Mouse (Mus musculus): ENCODE measurements at regions not wholly inside any gene's neighbourhood (a gene's known extent, or its start where the extent isn't known, plus 50 kb on each side); places are given as distances from the start of the nearest gene placed in this dataset.

DNA sequence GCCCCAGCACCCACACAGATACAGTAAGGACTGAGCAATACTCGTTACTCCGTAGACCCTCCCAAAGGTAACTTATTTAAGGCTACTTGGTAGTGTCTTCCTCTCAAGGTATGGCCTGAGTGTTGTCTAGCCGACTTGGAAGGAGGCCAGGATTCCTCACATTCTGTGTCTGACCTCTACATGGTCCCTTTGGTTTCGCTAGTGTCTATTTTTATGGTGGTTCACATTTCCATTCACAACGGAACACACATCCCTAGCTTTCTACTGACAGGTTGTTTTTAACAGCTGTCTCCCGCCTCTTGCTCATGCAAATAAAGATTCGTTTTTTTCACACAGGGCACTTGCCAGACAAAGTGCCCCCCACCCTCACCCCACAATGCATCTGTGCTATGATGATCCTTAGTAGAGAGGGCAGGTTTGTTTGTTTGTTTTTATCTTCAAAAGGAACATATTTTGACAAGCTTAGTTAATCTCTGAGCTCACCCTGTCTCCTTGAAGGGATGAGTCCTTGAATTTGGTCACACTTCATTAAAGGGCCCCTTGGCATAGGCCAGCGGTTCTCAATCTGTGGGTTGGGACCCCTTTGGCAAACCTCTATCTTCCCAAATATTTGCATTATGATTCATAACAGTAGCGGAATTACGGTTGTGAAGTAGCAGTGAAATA lies 52.7 kb downstream of the Phlda1 start:
- in situ Hi-C loops (cut with MboI, MseI): no loop called here

DNA sequence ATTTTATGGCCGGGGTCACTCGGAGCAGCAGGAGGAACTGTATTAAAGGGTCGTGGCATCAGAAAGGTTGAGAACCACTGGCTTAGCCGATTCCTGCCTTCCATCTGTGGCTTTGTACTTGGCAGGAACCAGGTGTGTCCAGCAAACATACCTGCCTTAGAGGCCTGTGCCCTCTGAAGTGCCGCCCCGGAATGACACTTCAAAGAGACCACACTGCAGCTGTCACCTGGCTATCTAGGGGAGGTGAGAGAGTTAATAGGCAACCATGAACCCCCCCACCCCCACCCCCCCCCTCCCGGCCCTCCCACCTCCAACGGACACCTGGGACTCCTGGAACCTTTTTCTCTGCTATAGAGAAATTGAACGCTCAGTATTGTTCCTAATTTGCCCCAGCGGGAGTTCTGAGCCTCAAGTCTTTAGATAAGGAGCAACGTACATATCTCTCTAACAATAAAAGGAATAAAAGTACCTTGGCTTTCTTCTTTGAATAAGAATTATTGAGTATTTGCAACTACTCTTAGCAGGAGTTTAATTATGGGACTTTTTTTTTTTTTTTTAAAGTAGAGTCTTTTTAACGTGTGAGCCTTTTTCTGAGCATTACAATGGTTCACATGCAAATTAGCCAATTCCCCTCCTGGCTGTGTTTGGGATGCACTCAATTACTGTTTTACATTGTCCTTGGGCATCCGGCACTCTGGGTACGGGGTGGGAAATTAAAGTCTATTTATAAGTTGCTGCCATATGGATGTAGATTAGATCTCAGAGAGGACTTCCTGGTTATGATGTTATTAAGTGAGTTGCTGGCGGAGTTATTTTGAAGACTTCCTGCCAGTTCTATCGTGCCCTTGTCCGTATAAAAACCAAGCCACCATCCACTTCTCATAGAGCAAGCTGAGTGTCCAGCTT lies 53.5 kb downstream of the Phlda1 start:
- in situ Hi-C loops (cut with MboI, MseI): no loop called here

DNA sequence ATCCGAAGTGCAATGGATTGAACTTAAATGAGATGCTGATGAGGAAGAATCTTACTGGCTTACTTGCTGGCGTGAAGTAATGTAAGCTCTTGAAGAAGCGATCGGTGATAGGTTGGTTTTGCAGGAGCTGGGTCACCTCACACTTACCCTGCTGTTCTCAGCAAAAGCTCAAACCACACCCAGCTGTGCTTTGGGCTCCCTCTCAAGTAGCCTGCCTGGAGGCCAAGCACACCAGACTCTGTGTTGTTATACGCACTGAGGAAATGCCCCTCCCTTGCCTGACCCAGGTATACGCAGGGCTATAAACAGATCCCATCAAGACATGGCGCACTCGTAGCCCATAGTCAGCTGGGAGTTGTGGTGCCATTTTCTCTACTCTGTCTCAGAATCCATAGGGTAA lies 56.5 kb downstream of the Phlda1 start:
- in situ Hi-C loops (cut with MboI, MseI): no loop called here

DNA sequence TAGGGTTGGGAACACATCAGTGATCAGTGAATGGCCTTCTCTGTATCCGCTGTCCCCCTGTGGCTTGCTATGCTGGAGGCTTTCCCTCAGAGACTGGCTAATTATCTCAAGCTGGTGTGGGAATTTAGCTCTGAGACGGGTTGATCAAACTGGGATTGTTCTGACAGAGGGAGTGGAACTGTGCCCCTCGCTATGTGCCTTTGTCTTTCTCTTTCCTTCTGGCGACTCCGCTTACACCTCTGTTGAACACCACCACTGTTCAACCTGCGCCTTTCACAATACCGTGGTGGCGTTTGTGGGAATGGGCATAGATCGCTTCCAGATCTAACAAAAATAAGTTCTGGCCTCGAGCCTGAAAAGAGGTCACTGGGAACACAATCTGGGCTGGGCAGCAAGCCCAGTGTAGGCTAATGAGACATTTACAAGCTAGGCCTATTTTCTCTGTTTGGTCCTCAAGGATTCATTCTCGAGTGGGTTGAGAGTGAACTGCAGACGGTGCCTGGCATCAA lies 60.8 kb downstream of the Phlda1 start:
- in situ Hi-C loops (cut with MboI, MseI): no loop called here

DNA sequence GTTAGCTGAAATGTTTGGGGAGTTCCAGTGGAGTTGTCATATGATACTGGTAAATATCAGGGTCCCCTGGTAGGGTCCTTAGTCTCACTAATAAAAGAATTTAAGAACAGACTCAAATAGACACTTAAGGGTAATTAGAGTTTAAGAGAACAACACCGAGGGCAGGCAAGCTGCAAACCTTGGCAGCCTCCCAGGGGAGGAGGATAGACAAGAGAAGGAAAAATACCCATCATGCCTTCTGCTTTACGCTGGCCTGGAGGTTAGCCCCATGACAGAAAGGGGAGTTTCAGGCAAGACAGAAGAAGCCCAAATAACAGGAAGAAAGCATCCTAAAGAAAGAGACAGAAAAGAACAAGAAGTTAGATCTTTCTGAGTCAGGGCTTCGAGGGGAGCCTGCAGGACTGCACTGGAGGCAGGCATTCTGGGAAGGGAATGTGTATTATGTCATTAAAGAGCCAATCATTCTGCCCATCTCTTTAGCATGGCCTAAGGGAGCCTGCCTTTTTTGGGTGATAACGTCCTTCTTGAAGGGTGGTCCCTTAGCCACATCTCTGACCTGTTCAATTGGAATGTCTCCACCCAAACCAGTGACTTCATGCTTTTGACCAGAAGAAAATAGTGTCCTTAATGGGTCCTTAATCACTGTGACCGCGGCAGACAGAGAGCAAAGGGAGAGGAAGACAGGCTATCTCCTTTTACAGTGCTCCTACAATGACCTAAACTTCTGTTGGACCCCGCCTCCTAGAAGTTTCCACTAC lies 64.6 kb downstream of the Phlda1 start:
- in situ Hi-C loops (cut with MboI, MseI): no loop called here

DNA sequence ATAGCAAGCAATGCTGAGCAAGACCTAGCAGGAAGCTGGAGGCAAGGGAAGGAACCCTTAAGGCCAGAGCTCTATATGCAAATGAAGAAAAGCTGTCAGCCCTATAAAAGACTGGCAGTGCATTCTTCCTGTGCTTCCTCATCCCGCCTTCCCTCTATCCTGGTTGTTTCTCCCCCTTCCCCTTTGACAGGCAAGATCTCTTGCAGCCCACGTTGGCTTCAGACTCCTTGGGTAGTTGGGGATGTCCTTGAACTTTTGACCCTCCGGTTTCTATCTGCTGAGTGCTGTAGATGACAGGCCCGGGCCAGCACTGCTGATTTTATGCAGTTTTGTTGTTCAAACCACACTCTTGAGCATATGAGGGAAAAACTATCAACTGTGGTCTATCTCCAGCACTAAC lies 68.1 kb downstream of the Phlda1 start:
- in situ Hi-C loops (cut with MboI, MseI): no loop called here

DNA sequence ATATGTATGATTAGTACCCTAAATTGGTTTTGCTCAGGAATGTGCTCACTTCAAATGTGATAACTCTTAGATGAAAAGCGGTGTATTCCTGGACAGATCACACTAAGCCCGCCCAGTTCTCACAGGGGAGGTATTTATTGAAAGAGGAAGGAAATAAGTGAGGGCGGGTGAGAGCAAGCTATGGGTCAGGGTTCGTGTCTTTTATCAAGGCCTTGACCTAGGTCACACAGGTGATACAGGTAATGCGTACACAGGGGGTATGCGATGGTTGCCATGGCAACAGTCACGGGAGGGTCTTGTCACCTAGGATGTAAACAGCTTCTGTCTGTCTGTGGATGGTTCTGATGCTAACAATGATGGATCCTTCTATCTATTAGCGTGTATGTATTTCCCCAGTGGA lies 68.7 kb downstream of the Phlda1 start:
- in situ Hi-C loops (cut with MboI, MseI): loop anchor here (5.0 kb wide), 1 partner anchor 68 kb away; the partner anchor contains the start of gene Phlda1

DNA sequence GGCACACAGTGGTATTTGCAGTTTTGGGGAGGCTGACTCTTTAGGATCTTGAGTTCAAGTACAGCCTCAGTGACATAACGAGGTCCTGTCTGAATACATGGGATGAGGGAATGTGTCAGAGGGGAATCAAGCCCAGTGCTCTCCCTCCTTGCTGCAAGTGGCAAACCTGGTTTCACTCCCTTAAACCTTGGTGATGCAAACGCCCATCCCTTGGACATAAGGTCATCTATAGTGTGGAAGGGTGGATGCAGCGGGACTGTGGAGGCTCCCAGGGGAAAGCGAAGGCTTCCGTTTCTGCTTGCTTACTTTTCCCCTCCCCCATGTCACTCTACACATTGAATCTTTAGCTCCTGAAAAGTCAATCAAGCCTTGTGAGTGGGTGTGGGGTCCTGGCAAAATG lies 69.2 kb downstream of the Phlda1 start:
- in situ Hi-C loops (cut with MboI, MseI): loop anchor here (5.0 kb wide), 1 partner anchor 68 kb away; the partner anchor contains the start of gene Phlda1

DNA sequence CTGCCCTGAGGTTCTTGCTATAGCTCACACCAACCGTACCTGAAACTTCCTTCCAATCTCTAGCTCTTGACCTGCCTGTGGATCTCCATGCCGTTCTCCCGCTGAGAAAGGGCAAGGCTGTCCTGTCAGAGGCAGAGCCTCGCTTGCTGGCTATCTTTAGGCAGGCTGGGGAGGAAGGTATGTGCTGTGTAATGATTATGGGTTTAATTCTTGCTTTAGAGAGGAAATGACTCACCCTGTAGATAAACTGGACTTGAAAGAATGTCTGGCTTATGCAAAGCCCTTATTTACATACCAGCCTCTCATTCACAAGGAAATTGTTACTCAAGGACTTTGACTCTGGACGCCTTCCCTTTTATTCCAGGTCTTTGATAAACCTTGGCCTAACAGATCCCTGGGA lies 69.8 kb downstream of the Phlda1 start:
- in situ Hi-C loops (cut with MboI, MseI): loop anchor here (5.0 kb wide), 1 partner anchor 69 kb away; the partner anchor contains the start of gene Phlda1

DNA sequence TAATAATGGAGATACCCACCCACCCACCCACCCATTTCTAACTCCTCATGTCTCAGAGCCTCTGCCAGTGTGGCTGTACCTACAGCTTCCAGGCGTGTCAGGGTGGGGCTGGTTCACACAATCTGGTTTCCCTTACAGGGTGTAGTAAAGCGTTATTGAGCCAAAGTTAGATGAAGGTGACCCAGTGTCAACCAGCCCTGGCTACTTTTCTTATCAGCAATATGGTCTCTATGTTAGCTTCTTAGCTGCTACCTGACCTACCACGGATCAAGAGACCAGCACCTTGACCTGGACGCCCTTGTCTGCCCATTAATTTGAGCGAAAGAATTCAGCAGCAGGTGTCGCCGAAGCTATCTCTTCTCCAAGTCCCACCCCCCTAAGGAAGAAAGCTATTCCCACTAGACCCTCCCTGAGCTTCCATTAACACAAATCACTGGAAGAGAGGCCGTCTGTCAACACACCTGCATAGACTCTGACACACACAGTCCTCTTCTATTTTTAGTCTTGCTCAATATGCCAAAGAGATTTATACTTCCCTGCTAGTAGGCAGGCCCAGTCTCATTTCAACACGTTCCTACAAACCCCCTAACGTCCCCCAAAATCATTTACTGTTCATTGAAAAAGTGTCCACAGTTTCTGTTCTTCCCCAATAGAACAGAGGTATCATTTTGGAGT lies 70.4 kb downstream of the Phlda1 start:
- in situ Hi-C loops (cut with MboI, MseI): loop anchor here (5.0 kb wide), 1 partner anchor 69 kb away; the partner anchor contains the start of gene Phlda1

DNA sequence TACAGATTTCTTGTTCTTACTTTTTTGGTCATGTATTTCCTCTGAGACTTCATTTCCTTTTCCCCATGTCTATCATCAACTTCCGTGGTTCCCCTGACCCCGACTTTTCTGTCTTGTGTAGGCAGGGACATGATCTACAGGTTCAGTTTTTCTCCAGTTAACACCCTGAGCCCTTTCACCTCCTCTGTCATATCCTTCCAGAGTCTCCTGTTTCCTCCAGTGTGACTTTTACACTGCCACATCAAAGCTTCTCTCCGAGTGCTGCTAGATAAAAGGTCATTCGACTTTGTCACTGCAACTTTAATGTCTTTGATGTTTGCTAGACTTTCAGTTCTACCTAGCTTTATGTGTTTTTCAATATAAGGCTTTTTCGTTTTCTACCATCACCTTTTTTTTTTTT lies 72.5 kb downstream of the Phlda1 start:
- in situ Hi-C loops (cut with MboI, MseI): loop anchor here (5.0 kb wide), 1 partner anchor 71 kb away; the partner anchor contains the start of gene Phlda1

DNA sequence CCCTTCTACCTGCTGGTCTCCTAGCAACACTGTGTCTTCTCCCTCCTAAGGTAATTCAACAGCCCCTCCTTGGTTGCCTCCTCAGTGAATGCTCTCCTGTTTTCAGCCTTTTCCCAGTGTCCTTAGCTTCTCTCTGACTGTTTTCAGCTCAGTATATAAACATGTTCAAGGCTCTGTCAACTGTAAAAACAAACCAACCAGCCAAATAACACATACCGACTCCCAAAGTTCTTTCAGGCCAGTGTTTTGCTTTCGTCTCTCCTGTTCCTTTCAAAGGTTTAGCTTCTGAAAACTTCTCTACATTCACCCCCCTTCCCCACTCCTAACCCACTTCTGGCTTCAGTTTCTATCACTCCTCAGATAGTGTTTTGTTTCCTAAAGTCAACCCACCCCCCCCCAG lies 73.4 kb downstream of the Phlda1 start:
- in situ Hi-C loops (cut with MboI, MseI): loop anchor here (5.0 kb wide), 1 partner anchor 72 kb away; the partner anchor contains the start of gene Phlda1

DNA sequence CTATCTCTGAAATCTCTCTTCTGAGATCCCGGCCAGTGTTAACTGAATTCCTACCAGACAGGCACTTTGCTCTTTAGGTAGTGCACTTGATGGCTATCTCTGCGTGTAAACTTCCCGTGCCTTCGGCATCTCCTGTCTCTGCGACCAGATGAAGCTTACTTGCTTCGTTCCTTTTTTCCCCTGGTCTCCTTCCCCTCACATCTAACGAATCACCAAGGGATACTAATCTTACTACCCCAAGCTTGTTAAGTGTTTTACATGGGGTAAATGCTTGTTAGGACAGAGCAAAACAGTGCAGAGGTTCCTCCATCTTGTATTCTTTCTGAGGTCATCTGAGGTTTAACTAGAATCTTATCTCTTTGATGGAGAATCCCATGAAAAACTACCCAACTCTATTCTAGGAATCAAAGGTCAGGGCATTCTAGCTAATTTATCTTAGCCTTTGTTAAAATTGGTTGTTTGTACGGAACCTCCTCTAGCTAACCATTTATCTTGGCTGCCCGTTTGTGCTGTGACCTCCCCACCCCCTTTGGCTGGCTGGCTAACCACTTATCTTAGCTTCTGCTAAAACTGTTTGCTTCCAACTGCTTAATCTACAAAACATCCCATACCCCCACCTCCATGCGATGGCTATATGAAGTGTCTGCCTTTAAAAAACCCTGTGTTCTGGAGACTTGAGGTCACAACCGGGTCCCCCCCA lies 74.5 kb downstream of the Phlda1 start:
- in situ Hi-C loops (cut with MboI, MseI): no loop called here

DNA sequence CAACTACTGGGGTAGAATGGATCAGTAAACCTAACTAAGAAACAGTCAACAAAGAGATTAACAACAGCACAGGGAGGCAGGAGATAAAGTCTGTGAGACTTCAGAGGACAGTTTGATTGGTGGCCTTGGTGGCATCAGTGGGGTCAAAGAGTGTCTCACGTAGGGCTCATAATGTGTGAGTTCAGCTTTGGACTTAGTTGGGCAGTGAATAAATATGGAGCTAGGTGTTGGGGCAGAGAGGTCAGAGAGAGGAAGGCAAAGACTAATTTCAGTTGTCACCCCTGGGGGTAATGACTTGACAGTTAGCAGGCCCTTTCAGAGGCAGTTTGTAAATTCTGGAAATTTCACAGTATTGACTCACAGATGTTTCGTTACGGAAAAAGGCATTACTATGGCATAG lies 75.8 kb downstream of the Phlda1 start:
- in situ Hi-C loops (cut with MboI, MseI): no loop called here

DNA sequence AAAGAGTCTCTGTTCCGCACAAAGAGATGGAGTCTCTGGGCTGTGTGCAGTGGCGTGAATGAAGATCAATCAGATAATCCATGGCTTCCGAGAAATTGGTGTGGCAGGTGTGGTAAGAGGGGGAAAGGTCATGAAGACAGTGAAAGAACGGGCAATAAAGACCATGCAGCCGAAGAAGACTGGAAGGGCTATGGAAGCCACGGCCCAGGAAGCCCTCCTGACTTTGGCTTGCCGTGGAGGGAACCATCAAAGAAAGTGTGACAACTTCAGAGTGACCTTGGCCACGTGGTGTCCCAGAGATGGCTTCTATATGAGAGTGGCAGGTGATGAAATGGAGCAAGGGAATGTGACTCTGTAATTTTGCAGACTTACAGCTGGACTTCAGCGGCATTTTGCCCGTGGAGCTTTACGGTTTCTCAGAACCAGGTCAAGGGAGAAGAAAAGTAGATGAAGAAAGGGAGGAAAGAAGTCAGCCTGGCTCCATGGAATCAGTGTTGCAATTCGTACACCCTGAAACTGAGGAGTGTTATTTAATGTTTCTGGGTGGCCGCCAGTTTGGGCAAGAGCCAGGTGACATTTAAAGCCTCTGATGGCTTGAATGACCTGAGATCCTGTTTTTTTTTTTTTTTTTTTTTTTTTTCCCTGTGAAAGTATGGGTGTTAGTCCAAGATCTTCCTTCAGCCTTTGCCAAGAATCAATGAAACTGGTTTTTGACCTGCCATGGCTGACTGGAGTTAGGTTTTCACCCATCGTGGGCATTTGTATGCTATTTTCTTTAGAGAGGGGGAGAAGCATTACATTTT lies 76.4 kb downstream of the Phlda1 start:
- in situ Hi-C loops (cut with MboI, MseI): no loop called here

DNA sequence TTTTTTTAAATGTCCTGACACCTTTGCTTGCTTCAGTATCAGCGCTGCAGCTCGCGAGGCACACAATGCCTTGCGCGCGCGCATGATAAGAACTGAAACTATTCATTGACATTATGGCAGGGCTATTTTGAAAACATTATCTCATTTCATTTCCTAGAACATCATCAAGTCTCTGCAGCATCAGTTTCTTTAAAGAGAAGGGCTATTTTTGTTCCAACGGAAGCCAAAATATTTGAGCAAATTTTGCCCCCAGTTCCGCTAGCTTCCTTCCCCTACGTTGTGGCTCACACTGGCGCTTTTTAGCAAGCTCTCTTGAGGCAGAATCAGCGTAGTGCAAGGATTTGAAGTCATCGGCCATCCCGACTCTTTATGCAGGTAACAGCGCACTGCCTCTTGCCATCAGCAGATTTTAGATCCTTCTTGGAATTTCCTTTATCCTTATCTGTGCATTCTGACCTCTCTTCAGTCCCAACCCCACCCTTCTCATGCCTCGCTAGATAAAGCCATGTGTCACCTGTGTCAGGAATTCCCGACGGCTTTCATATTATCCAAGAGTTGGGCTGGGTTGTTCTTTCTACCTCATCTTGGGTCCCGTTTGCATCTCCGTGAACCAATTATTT lies 77.1 kb downstream of the Phlda1 start:
- in situ Hi-C loops (cut with MboI, MseI): no loop called here

DNA sequence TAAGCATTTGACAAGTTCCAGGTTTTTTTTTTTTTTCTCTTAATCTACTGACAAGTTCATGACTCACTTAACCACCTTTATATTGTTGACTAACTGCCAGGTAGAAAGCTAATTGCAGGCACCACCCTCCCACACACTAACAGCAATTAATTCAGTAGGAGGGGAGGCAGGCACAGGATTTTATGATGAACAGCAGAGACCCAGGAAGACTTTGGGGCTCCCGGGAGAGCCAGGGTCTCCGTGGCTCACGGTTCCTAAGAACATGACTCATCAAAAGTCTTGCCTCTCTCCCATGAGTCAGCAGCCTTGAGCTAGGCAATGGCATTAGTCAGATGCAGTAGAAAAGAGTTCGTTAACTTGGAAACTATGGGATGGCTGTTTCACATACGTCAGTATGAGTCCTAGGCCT lies 77.7 kb downstream of the Phlda1 start:
- in situ Hi-C loops (cut with MboI, MseI): no loop called here

DNA sequence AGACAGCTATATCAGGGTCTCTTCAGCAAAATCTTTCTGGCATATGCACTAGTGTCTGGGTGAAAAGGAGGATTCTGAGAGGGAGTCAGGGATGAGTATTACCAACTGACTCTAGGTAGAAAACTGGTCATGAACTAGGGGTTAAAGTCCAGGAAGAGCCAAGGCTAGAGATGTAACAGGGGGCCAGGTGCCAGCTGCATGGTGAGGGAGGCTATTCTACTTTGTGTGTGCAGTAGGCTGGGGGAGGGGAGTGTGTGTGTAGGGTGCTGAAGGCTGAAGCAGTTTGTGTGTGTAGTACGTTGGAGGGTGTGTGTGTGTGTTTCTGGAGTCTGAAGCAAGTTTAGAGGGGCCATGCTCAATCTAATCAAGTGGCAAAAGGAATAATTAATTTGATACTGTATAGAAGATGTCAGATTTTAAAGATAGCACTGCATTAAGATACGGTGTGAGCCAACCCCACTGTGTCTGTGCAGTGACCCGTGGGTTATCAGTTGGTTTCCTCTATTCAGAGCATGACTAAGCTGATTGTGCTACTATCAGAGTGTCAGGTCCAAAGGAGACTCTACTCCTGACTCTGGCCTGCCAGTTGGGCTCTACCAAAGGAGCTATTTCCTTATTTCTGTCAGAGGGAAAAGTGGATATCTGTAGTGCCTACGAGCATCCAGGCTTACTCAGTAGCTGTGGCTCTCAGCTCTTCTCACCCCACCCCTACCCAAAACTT lies 82.0 kb downstream of the Phlda1 start:
- in situ Hi-C loops (cut with MboI, MseI): no loop called here

DNA sequence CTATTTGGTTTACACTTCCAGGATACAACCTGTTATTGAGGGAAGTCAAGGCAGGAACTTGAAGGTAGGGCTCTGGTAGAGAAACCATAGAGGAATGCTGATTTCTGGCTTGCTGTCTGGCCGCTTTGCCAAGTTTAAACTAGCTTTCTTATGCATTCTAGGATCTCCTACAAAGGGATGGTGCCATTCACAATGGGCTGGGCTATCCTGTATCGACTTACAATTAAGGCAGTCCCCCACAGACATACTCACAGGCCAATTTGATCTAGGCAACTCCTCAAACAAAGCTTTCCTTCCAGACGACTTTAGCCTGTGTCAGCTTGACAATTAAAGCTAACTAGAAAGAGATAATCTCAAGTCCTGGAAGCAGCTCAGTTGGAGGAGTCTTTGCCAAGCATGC lies 83.1 kb downstream of the Phlda1 start:
- in situ Hi-C loops (cut with MboI, MseI): no loop called here
